Mouse (Mus musculus): ENCODE measurements around the gene Izumo2. TPM values are rescaled to one million over a fixed set of nuclear protein-coding genes. Genes with fewer than 3 reads are reported as not detected.
"Not testable (repeated sequence)": the region's sequence is repeated elsewhere in the genome, so short reads cannot be mapped to it uniquely, and the experiment has no call there.

The Izumo2 gene
- total RNA-seq, 2 experiments from 2014 or later, result not detected

- no peak for DNase-seq
Measured at GRCm38 (mm10) chr7:44697980-44698379, 10.6 kb upstream of the Izumo2 start.

- peak in 1 of 2 experiments; percentile 20 for DNase-seq
Measured at GRCm38 (mm10) chr7:44701921-44702320, 6.6 kb upstream of the Izumo2 start.

DNA sequence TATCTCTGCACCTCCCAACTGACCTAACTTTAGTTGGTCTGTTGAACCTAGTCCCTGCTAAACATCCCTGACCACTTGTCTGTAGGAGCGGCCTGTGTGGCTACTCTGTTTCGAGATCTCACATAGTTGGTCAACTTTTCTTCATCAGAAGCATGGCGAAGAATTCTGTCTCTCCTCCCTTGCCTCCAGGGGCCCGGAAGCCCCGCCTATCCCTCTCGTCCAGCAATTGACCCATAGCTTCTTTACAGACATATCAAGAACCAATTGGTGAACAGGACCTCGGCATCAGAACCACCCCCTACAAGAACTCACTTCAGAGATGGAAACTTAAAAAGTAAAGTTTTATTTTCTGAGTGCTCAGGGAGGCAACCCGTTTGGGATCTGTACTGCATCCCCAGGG, 5.6 kb upstream of the Izumo2 start:
- peak in 1 of 2 experiments; percentile 19 for DNase-seq

DNA sequence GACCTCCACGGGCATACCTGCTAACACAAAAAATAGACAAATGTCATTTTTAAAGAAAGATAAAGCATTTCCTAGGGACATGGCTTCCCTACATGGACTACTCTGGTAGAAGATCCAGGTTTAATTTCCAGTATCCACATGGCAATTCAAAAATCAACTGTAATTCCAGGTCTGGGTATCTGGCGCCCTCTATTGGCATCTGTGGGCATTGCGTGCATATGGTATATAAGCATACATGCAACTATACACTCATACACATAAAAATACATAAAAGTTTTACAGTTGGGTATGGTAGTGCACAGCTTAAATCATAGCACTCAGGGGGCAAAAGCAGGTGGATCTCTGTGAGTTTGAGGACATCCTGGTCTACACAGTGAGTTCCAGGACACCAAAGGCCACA, 4.2 kb upstream of the Izumo2 start:
- peak; percentile 28 to 50 for DNase-seq

DNA sequence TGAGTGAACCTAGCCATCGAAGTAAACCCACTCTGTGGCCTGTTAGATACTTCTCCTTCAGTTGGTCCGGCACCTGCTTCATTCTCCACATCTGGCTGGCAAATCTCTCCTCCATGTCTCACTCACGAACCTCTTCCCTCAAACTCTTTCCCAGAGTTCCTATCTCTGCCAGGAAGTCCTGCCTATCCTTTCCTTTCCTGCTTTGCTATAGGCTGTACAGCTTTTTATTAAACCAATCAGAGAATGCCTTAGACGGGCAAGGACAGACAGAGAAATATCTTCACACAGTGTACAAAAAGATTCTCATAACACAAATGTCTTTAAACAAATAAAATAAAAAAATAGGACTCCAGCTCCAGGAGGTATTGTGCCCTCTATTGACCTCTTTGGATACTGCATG, 3.5 kb upstream of the Izumo2 start:
- no peak for DNase-seq

DNA sequence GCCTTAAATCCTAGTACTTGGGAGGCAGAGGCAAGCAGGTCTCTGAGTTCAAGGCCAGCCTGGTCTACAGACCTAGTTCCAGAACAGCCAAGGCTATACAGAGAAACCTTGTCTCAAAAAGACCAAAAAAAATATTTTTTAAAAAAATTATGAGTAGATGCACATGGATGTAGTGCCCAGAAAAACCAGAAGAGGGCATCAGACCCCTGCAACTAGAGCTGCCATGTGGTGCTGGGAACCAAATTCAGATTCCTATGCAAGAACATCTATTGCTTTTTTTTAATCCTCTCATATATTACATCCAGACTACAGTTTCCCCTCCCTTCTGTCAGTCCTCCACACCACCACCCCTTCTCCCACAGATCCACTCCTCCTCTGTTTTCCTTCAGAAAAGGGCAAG, 2.2 kb upstream of the Izumo2 start:
- no peak for DNase-seq

- DNase-seq, result peak; percentile 28 to 30
Measured at GRCm38 (mm10) chr7:44707169-44707675, 1.3 kb upstream of the Izumo2 start.

- not testable (repeated sequence) for DNase-seq
Measured at GRCm38 (mm10) chr7:44708093-44708492, 449 bp upstream of the Izumo2 start.

- DNase-seq, result no peak
Measured at GRCm38 (mm10) chr7:44709881-44710280, 1.3 kb downstream of the Izumo2 start.

DNA sequence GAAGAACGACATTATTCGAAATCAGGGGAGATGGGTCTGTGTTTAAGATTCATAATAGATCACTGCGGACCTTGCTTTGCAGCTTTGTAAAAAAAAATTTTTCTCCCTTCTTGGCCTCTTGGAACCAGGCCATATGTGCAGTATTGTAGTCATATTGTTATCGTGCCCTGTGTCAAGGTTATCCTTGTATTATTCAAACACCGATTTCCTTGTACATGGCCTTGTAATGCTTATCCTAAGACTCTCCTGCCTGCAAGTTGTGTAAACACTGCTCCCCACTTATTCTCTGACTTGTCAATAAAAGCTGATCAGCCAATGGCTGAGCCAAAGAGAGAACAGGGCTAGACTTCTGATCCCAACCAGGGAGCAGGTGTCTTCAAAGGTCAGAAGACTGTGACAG, 13.5 kb downstream of the Izumo2 start:
- peak in 1 of 2 experiments; percentile 22 for DNase-seq

DNA sequence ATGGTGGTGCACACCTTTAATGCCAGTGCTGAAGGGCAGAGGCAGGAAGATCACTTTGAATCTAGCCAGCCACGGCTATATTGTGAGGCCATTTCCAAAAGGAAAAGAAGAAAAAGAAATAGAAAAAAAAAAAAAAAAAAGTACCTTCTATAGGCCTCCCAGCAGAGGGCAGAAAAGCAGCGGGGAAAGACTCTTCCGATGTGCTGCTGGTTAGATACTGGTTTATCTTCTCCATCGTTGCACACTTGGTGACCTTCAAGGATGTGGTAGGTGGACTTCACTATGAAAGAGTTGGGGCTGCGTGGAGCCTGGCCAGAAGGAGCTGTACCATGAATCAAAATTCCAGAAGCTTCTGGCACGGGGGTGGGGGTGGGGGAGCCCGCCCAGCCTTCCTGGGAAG, 15.8 kb downstream of the Izumo2 start:
- peak in 1 of 2 experiments; percentile 40 for DNase-seq

GRCm38 (mm10) chr7:44726343-44726742, 17.8 kb downstream of the Izumo2 start:
- no peak for DNase-seq

- no peak for DNase-seq
Measured at GRCm38 (mm10) chr7:44727151-44727550, 18.6 kb downstream of the Izumo2 start.

DNA sequence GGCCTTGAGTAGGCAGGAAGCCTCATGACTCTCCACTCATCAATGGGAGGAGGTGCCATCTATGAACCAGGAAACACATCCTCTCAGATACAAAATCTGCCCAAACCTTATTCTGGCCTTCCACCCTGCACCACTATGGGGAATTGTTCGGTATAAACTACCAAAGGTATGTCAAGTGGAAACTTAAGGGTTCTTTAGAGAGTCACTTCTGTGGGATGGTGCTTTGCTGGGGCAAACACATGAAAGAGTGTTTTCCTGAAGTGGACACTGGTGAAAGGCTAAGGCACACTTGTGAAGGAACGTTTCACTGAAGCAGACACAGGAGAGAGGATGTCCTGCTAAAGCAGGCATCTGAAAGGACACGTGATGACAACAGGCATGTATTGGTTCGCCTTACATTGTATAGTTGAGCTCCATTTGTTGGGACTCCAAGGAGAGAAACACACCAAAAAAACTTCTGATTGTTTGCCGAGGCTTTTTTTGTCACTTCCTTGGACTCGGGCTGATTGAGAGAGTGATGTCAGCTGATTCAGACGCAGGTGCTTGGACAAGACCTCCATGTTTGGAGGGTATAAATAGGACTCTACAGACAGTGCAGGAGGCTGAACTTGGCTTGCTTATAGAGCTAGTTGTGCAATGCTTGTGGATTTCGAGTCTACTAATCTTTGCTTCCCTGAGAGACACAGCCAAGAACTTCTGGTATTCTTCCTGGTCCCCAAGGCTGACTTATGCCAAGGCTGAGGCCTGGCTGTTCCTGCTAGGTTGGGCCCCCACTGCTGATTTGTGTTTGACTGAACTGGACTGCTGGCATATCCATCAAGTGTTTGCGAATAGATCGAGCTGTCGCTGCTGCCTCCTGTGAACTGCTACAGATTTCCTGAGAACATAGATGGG, 19.8 kb downstream of the Izumo2 start:
- no peak for DNase-seq

DNA sequence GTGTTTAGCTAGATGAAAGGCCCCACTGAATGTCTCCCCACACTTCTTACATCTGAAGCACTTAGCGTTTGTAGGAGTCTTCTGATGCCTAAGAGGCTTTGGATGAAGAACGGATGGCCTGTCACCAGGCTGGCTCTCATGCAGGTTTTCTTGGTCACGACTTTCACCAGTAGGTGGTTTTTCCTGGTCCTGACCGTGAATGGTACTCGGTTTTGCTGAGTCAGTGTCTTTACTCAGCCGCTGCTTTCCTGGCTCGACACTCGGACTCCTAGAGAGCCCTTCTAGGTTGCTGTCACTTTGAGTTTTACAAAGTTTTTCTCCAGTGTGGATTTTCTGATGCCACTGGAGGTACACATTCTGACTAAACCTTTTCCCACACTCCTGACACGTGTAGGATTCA, 25.2 kb downstream of the Izumo2 start:
- no peak for DNase-seq

DNA sequence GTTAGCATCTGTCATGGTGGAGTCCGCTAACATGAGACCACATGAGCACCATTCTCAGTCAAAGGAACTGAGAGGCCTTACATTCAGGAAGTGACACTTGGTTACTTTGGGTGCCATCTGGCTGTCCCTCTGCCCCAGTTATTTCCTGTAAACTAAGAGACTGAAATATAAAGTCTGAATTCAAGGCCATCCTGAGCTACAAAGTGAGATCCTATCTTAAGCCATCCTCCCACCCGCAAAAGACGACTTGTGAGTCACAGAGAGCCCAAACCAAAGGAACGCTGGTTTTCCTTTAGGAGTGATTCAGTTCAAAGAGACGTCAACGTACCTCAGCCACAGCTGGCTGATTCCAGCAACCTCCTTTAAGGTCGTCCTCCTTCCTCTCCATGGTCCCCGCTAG, 32.8 kb downstream of the Izumo2 start:
- DNase-seq, result no peak

DNA sequence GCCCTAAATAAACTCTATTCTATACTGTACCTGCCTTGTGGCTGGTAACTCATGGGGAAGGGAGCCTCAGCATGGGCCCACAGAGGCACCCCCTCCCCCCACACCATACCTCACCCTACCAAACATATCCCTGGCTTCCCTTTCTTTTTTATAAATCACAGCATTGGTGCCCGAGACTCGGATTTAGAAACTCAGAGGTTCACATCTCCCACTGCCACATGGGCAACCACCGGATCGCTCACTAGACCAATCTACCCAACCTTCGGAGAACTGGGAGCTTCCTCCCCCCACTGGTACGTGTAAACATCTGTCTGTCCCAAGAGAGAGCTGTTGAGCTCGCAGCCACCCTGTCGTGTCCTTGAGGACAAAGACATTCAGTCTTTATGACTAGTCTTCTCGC, 35.7 kb downstream of the Izumo2 start:
- no peak for DNase-seq

GRCm38 (mm10) chr7:44745076-44745475, 36.5 kb downstream of the Izumo2 start:
- peak; percentile 82 to 89 for DNase-seq

GRCm38 (mm10) chr7:44747115-44747514, 38.6 kb downstream of the Izumo2 start:
- no peak for DNase-seq

DNA sequence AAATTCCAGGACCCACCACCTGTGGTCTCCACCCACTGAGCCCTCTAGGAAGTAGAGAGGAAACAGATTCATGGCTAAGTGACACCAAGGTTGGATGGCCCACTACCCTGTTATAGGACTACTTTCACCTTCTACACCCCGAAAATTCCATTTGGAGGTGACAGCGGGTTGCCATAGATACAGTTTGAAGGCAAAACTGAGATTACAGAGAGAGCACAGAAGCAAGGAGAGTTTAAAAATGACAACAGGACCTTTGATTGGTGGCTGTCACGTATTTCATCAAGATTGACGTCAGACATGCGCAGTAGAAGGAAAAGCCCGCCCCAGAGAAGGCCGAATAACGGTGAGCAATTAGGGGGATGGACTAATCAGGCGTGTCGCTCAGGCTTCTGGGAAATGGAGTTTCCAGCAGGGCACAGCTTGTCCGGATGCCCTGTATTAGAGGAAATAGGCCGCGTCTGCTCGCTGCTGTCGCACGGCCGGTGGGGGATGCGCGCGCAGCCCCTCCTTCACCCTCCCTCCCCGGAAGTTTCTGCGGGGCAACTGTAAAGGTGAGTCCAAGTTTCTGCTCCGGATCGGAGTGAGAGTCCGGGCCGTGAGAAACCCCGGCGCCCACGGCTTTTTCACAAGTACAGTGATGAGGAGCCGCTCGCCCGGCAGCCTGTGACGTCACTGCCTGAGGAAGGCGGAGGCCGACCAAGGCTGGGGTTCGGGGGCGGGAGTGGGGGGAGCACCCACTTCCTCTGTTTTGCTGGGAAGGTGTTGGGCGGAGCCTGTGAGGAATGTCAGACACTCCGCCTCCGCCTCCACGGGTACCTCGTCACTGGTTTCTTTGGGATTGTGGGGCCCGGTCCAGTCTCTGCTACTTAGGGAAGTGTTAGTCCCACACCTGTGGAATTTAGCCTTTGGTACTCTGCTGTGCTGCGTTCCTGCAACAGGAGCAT, 39.8 kb downstream of the Izumo2 start, which contains the start of gene Vrk3:
Gene Vrk3, plus strand, starts transcription at position 313 of the 944 bp plus-strand sequence.
- peak; percentile 93 to 95 for DNase-seq

- DNase-seq, result not testable (repeated sequence)
Measured at GRCm38 (mm10) chr7:44750950-44751349, 42.4 kb downstream of the Izumo2 start, which contains the start of gene Zfp473. Gene Zfp473, minus strand, starts transcription at chr7:44751050.

DNA sequence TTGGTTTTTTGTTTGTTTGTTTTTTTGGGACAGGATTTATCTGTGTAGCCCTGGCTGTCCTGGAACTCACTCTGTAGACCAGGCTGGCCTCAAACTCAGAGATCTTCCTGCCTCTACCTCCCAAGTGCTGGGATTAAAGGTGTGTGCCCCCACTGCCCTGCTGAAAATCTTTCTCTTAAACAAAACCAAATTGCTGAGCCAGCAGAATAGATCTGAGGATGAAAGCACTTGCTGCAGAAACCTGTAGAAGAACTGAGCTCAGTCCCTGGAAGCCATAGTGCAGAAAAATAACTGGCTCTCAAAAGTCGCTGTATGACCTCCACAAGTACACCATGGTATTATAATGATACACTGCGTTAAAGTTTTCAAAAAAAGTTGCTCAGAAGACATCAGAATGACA, 48.6 kb downstream of the Izumo2 start:
- no peak for DNase-seq

Data from adrenal gland, postnatal 36 days (tissue).